Mouse (Mus musculus) adrenal gland, adult 2 months (tissue): ENCODE measurements around the gene Peak1. TPM values are rescaled to one million over a fixed set of nuclear protein-coding genes. Genes with fewer than 3 reads are reported as not detected.

ENCODE experiments used
- DNase-seq: peaks from one replicate; pipeline ENCODE4 v3.0.0; 2021
- polyA plus RNA-seq: library from polyadenylated mRNA; depleted of rRNA; stranded (reverse); fragments of >200 nt; gene quantifications from 2 replicates; pipeline ENCODE4 v1.2.3, GENCODE M21; 2012
- total RNA-seq, 2 experiments: library from RNA; stranded (reverse); gene quantifications; 2 replicates each; pipeline ENCODE4 v1.2.3; 2021

The Peak1 gene
- total and polyA plus RNA-seq, 3 experiments, result 10.7 to 46.4 (median 38.9) TPM

GRCm38 (mm10) chr9:56314326-56314725 lies 103.5 kb downstream of the Peak1 start:
- no peak for DNase-seq

- no peak for DNase-seq
Observed at GRCm38 (mm10) chr9:56309079-56309478, 108.8 kb downstream of the Peak1 start.

- DNase-seq, result no peak
Observed at GRCm38 (mm10) chr9:56304526-56304925, 113.3 kb downstream of the Peak1 start.

DNA sequence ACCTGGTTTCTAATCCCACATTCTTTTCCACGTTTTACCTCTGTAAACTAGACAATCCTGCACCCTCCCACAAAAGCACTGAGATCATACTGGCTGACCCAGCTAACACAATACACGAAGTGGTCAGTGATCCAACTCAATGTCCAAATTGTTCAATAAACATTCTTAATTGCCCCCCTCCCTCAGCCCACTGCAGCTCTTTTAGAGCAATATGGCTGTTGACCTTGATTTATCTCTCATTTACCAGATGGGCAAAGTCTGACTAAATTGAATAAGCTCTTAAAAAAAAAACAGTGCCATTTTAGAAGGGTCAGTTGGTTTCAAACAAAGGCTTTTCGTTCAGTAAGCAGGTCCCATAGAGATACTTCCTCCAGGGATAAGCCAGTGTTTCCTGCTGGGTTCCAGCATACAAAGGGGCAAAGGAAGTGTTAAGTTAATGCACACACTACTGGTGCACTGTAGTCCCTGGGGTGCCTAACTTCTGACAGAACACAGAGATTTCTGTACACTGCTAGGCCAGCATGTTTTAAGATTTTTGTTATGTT lies 114.9 kb downstream of the Peak1 start:
- DNase-seq, result no peak

DNA sequence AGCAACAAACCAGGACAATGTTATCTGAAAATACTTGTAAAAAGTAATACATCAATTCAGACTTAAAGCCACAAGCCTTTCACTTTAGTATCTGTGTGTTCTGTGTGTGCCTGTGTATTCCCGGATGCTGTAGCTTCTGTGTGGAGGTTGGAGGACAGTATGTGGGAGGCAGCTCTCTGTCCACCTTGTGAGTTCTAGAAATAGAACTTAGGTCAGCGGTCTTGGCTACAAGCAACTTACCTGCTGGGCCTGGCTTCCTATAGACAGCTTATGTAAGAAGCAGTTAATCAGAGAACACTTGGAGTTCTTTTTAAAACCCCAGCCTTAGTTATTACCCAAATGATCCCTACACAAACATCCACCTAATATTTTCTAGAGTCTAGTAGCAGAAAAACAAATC lies 127.8 kb downstream of the Peak1 start:
- no peak for DNase-seq

- DNase-seq, result no peak
Observed at GRCm38 (mm10) chr9:56282481-56282880, 135.4 kb downstream of the Peak1 start.

GRCm38 (mm10) chr9:56273576-56273975 lies 144.3 kb downstream of the Peak1 start:
- DNase-seq, result no peak

DNA sequence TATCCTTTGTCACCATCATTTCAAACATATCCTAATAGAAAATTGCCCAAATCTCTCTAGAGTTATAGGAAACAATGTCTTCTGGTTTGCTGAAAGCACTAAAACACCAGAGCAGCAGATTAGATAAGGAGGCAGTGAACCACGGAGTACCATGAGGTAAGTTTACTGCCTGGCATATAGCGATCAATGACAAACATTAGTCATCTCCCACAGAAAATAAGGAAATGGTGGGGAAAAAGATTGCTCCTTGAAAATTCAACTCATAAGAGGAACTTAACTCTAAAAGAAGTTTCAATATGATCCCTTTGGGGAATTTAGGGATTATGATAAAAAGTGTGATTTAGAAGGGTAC lies 145.6 kb downstream of the Peak1 start:
- DNase-seq, result no peak

DNA sequence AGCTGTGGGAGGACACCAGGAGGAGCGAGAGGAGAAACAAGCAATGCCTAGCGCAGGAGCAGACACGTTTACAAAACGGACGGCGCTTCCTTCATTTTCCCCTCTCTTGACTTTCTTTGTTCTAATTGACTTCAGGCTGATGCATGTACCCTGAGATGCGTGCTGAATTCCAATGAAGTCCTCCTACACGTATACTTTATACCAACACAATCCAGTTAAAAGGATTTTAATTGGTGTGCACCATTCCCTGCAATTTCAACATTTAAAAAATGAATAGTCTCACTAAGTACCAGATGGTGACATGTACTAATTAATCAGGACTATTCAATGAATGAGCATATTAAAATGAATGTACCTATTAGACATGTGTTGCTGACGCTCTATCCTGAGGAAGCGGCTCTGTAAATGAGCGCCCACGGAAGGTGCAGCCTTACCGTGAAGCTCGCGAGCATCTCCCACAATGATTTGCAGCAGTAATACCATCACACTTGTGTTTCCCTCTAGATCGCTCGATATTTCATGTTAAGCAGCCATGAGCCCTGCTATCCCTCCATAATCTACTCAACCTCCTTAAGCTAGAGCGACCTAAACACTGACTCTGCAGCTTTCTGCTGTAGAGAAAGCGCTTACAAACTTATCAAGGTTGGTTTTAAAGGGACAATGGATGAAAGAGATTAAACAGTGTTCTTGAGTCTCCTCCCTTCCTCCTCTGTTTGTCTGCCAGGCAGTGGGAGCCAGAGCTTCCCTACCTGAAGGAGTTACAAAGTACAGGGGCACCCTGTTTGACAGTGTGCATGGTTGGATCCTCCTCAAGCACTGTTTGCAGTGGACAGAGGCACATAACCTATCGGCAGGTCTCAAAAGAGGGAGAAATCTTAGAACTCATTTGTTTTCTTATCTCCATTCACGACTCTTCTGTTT lies 146.3 kb downstream of the Peak1 start:
- no peak for DNase-seq

DNA sequence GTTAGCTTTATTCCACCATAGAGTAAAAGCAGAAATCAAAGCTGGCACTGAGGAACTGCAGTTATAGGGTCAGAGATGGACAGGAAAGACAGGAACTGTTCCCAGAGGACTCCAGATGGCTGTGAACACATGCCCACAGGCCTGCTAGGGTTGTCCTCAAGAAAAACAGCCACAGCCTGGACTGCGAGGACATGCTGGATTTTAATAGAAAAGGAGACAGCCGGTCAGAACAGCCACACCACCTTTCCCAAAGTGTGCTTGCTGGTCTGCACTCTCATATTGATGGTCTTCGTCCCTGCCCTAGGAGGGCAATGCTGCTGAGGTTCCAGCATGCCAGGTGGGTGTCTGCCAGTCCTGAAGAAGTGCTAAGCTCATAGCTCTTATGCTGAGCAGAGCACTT lies 148.8 kb downstream of the Peak1 start:
- no peak for DNase-seq

DNA sequence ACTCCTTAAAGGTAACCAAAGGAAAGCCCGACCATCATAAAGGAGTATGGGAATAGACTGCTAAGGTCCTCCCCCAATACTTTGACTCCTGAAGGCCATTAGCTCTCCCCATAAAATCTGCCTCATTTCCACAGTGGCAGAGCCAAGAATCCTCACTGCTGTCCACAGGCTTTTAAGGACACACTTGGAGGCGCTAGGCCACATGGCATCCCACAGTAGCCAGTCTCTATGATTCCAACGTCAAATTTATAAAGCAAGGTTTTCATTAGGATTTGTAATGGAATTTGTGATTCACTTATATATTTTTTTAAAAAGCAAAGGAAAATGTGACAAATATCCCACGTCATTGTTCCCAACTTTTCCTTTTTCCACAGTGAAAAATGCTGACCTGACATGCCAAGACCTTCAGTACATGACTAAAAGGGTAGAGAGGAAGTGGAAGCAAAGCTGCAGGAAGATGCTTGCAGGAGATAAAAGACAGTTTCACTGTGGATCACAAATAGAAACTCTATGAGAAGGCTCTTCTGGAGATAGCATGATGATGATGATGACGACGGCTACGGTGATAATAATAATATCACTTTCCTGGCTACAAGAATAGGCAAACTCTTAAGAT lies 151.6 kb downstream of the Peak1 start:
- DNase-seq, result peak; percentile 19

GRCm38 (mm10) chr9:56265460-56266199 lies 152.2 kb downstream of the Peak1 start:
- peak; percentile 25 for DNase-seq

DNA sequence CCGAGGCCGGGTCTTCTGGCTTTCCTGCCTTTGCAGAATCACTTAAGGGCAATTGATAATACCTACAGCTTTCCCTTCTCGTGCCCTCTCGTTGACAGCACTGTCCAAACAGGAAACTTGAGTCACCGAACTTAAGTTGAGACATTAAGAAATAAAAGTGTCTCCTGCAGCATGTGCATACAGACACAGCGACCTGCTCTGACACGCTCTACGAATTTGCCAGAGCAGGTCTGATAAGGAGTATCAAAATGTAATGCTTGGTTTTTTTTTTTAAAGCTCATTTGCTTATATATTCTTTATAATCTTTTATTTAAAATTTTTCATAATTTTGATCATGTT lies 152.9 kb downstream of the Peak1 start:
- DNase-seq, result no peak

DNA sequence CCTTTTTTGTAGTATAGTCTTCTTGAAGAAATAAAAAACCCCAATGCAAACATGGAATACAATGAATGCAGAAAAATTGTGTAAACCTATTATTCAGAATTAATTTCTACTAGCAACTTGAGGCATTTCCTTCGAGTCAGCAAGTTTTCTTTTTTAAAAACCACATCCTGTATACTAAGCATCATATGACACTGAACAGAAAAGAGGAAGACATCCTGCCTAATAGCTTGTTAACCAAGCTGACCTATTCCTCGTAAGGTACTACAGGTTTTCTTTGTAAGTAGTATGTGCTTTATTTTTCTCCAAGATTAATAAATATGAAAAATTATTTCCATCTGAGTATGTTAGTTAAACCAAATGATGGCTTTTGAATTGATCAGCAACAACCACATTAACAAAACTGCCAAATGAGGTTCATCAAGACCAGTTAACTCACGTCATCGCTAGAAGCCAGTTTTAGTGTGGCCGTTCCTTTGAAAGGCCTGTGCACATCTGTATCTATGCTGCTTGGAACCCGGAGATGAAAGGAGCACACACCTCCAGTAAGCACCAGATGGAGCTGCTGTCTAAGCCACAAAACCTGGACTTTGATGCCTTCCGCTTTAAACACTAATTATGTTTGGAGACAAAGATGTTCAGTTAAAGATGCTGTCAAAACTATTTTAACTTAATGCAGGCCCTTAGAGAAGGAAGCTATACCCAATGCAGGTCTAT lies 153.4 kb downstream of the Peak1 start:
- DNase-seq, result peak; percentile 58

- DNase-seq, result no peak
Observed at GRCm38 (mm10) chr9:56263055-56263454, 154.8 kb downstream of the Peak1 start.

GRCm38 (mm10) chr9:56260495-56261136 lies 157.3 kb downstream of the Peak1 start:
- DNase-seq, result no peak

- peak; percentile 46 for DNase-seq
Observed at GRCm38 (mm10) chr9:56259790-56260494, 157.9 kb downstream of the Peak1 start.

GRCm38 (mm10) chr9:56258261-56258790 lies 159.5 kb downstream of the Peak1 start:
- no peak for DNase-seq

GRCm38 (mm10) chr9:56257227-56258000 lies 160.5 kb downstream of the Peak1 start:
- DNase-seq, result no peak
